Mouse (Mus musculus): ENCODE data around the gene Cnrip1.
"Not testable (repeated sequence)": the region's sequence is repeated elsewhere in the genome, so short reads cannot be mapped to it uniquely, and the experiment has no call there.

Gene Cnrip1

GRCm38 (mm10) chr11:17051545-17052475, at the start of gene Cnrip1, which contains the start of gene Plek:
Cnrip1 (plus strand) TSS chr11:17051586.
Plek (minus strand) TSS chr11:17052381.
- ATAC-seq (ENCODE audit: insufficient number of reproducible peaks, low FRiP score, low TSS enrichment) = peak; percentile 88

GRCm38 (mm10) chr11:17002739-17003373, 48.5 kb upstream of the Cnrip1 start:
- no peak for ATAC-seq (ENCODE audit: insufficient number of reproducible peaks, low FRiP score, low TSS enrichment)

- ATAC-seq (ENCODE audit: insufficient number of reproducible peaks, low FRiP score, low TSS enrichment) = no peak
Observed at GRCm38 (mm10) chr11:17003757-17004156, 47.6 kb upstream of the Cnrip1 start.

GRCm38 (mm10) chr11:17004899-17005846, 46.2 kb upstream of the Cnrip1 start:
- no peak for ATAC-seq (ENCODE audit: insufficient number of reproducible peaks, low FRiP score, low TSS enrichment)

- ATAC-seq (ENCODE audit: insufficient number of reproducible peaks, low FRiP score, low TSS enrichment) = not testable (repeated sequence)
Observed at GRCm38 (mm10) chr11:17006526-17006925, 44.9 kb upstream of the Cnrip1 start.

- ATAC-seq (ENCODE audit: insufficient number of reproducible peaks, low FRiP score, low TSS enrichment) = no peak
Observed at GRCm38 (mm10) chr11:17007517-17008173, 43.7 kb upstream of the Cnrip1 start.

- no peak for ATAC-seq (ENCODE audit: insufficient number of reproducible peaks, low FRiP score, low TSS enrichment)
Observed at GRCm38 (mm10) chr11:17008498-17008941, 42.9 kb upstream of the Cnrip1 start.

GRCm38 (mm10) chr11:17012948-17013347, 38.4 kb upstream of the Cnrip1 start:
- ATAC-seq (ENCODE audit: insufficient number of reproducible peaks, low FRiP score, low TSS enrichment) = no peak

GRCm38 (mm10) chr11:17019328-17019727, 32.1 kb upstream of the Cnrip1 start:
- ATAC-seq (ENCODE audit: insufficient number of reproducible peaks, low FRiP score, low TSS enrichment) = no peak

- ATAC-seq (ENCODE audit: insufficient number of reproducible peaks, low FRiP score, low TSS enrichment) = peak; percentile 42; the same call in 1 of the 2 replicates
Observed at GRCm38 (mm10) chr11:17023206-17023605, 28.2 kb upstream of the Cnrip1 start.

GRCm38 (mm10) chr11:17023984-17024383, 27.4 kb upstream of the Cnrip1 start:
- ATAC-seq (ENCODE audit: insufficient number of reproducible peaks, low FRiP score, low TSS enrichment) = no peak

GRCm38 (mm10) chr11:17045806-17046205, 5.6 kb upstream of the Cnrip1 start:
- ATAC-seq (ENCODE audit: insufficient number of reproducible peaks, low FRiP score, low TSS enrichment) = no peak

GRCm38 (mm10) chr11:17052476-17053049, 1.2 kb downstream of the Cnrip1 start:
- ATAC-seq (ENCODE audit: insufficient number of reproducible peaks, low FRiP score, low TSS enrichment) = peak; percentile 82

GRCm38 (mm10) chr11:17069360-17069759, 18.0 kb downstream of the Cnrip1 start:
- ATAC-seq (ENCODE audit: insufficient number of reproducible peaks, low FRiP score, low TSS enrichment) = not testable (repeated sequence)

GRCm38 (mm10) chr11:17075656-17076055, 24.3 kb downstream of the Cnrip1 start:
- ATAC-seq (ENCODE audit: insufficient number of reproducible peaks, low FRiP score, low TSS enrichment) = no peak

- ATAC-seq (ENCODE audit: insufficient number of reproducible peaks, low FRiP score, low TSS enrichment) = no peak
Observed at GRCm38 (mm10) chr11:17082086-17082485, 30.7 kb downstream of the Cnrip1 start.

GRCm38 (mm10) chr11:17082953-17083352, 31.6 kb downstream of the Cnrip1 start:
- no peak for ATAC-seq (ENCODE audit: insufficient number of reproducible peaks, low FRiP score, low TSS enrichment)

GRCm38 (mm10) chr11:17083455-17083854, 32.1 kb downstream of the Cnrip1 start:
- no peak for ATAC-seq (ENCODE audit: insufficient number of reproducible peaks, low FRiP score, low TSS enrichment)

- ATAC-seq (ENCODE audit: insufficient number of reproducible peaks, low FRiP score, low TSS enrichment) = peak; percentile 36; the same call in 1 of the 2 replicates
Observed at GRCm38 (mm10) chr11:17083866-17084265, 32.5 kb downstream of the Cnrip1 start.
